In the genomic region with DNA sequence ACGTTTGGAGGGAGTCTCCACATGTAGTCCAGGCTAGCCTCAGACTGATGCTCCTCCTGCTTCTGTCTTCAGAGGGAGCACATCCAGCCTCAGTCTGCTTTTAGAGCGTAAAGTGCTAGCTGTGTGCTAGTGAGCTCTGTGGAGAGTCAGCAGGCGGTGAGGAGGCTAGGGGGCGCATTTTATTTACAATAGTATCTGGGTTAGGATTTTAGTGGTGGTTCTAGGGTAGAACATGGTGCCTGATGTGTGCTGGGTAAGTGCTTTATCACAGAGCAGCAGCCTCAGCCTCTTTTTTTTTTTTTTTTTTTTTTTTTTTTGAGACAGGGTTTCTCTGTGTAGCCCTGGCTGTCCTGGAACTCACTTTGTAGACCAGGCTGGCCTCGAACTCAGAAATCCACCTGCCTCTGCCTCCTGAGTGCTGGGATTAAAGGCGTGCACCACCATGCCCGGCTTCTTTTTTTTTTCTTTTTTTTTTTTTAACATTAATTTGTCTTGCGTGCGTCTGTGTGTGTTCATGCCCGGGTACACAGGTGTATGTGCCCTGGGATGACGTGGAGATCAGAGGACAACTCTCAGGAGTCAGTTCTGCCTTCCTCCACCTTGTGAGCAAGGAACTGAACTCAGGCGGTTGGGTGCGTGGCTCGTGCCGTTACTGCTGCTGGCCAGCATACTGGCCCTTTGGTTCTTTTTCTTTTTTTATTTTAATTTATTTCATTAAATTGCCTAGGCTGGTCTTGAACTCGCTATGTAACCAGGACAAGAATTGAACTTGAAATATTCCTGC, we compare ENCODE assay signal across 18 mouse cellular contexts. TPM values are rescaled to one million over a fixed set of nuclear protein-coding genes. Genes with fewer than 3 reads are reported as not detected.
DNase-seq lines count a peak whose midpoint lies in the region; ATAC-seq and TF ChIP-seq lines count a peak whose summit lies in the region.
"Had no signal": no experiment of that assay in that cellular context is flagged by ENCODE, and none has a peak within 500 bp of the region (broad histone marks: within the 10 kb centered on the region; RNA-seq: fewer than 3 reads in every experiment).

No protein-coding gene starts in this region.

- no peak overlapping the region for H3K4me2 ChIP-seq in kidney, embryonic 14.5 days (replicated peaks; ENCODE audit: low read depth, low read length)
- no peak overlapping the region for H3K4me2 ChIP-seq in liver, embryonic 14.5 days (ENCODE audit: low read depth)
- H3K4me2 ChIP-seq: embryonic facial prominence, embryonic 13.5 days; heart, embryonic 15.5 days; lung, embryonic 14.5 days had no signal

- no peak for ATAC-seq in kidney, embryonic 14.5 days (ENCODE audit: low FRiP score, low TSS enrichment)
- peak; percentile 54; the same call in 1 of the 2 replicates for ATAC-seq in liver, embryonic 14.5 days (ENCODE audit: insufficient read depth)
- ATAC-seq: forebrain, embryonic 16.5 days had no signal

- no peak for DNase-seq in ES-E14 (ENCODE audit: low read depth, low spot score)
- DNase-seq in liver, embryonic 14.5 days (ENCODE audit: low read depth in 3 of 3, low spot score in 3 of 3), result no peak
- DNase-seq in right cerebral cortex, postnatal 36 days (ENCODE audit: low spot score in 2 of 2), result no peak
- no peak for DNase-seq in adrenal gland, postnatal 4 days (ENCODE audit: low spot score in 2 of 2)
- no peak for DNase-seq in frontal cortex, postnatal 14 days (ENCODE audit: low spot score in 2 of 2)
- DNase-seq: adrenal gland, postnatal 25 days; lung, embryonic 14.5 days; midbrain, embryonic 14.5 days; right cerebral cortex, postnatal 4 days had no signal

- no peaks in the 10 kb centered on the region for H3K27me3 ChIP-seq in ES-Bruce4 (ENCODE audit: control insufficient read depth, insufficient read depth, low read length, poor library complexity, severe bottlenecking)
- no peaks in the 10 kb centered on the region for H3K27me3 ChIP-seq in kidney, embryonic 14.5 days (ENCODE audit: control insufficient read depth, insufficient read depth, low read length)
- H3K27me3 ChIP-seq in liver, embryonic 14.5 days (ENCODE audit: control insufficient read depth, insufficient read depth, low read length), result no peaks in the 10 kb centered on the region
- H3K27me3 ChIP-seq: embryonic facial prominence, embryonic 13.5 days; heart, embryonic 15.5 days had no signal

- 94% methylated on average over 16 of the region's 16 CpGs for WGBS in kidney, embryonic 14.5 days
- WGBS in liver, embryonic 14.5 days (ENCODE audit: insufficient replicate concordance), result 78% methylated on average over 15 of the region's 16 CpGs

- H3K36me3 ChIP-seq in ES-Bruce4 (ENCODE audit: control insufficient read depth, insufficient read depth, low read length, poor library complexity, severe bottlenecking) (peaks cover 16% of the 10 kb centered on the region), ES-E14 (ENCODE audit: control insufficient read depth, insufficient read depth, low read length, poor library complexity, severe bottlenecking) (peaks cover 5% of the 10 kb centered on the region; the same call in 1 of the 2 replicates)
- peaks cover 4% of the 10 kb centered on the region; the same call in 1 of the 2 replicates for H3K36me3 ChIP-seq in kidney, embryonic 14.5 days (ENCODE audit: control insufficient read depth, insufficient read depth, low read length)
- H3K36me3 ChIP-seq in liver, embryonic 14.5 days (replicated peaks; ENCODE audit: control insufficient read depth, insufficient read depth, low read depth), result no peaks in the 10 kb centered on the region

- H3K27ac ChIP-seq in ES-Bruce4 (ENCODE audit: insufficient read depth, low read length) (0 out of 2 replicates have a peak overlapping the region, but pooled peaks have one; percentile 26), ES-E14 (ENCODE audit: insufficient read depth, low read depth, low read length, poor library complexity, severe bottlenecking) (no peak overlapping the region; the same call in 1 of the 2 replicates)
- H3K27ac ChIP-seq in kidney, embryonic 14.5 days (ENCODE audit: low read depth, low read length), result peak overlapping the region; percentile 70; the same call in 1 of the 2 replicates
- no peak overlapping the region for H3K27ac ChIP-seq in liver, embryonic 14.5 days
- H3K27ac ChIP-seq: embryonic facial prominence, embryonic 13.5 days; heart, adult 2 months; heart, embryonic 15.5 days; left cerebral cortex, adult 2 months; macrophage had no signal

- TF ChIP-seq POLR2A in ES-Bruce4 (IDR thresholded peaks at IDR 0.05; ENCODE audit: insufficient read depth, low read length), result no peak

- in situ Hi-C loops in ES-E14 (cut with MboI; ENCODE audit: low sequenced_read_pairs in 2 of 2, unreplicated experiment in 2 of 2), result no loop called here

- H3K4me1 ChIP-seq in ES-Bruce4 (ENCODE audit: control insufficient read depth, insufficient read depth, low read length), result peaks cover 10% of the 10 kb centered on the region
- peaks cover 3 to 4% of the 10 kb centered on the region in 2 experiments; a peak in 2 of 4 replicates for H3K4me1 ChIP-seq in ES-E14 (ENCODE audit: control insufficient read depth in 2 of 2, insufficient read depth in 2 of 2, low read length in 2 of 2, poor library complexity in 1 of 2)
- H3K4me1 ChIP-seq in kidney, embryonic 14.5 days (ENCODE audit: control insufficient read depth, insufficient read depth, low read length), result no peaks in the 10 kb centered on the region
- H3K4me1 ChIP-seq in liver, embryonic 14.5 days (replicated peaks; ENCODE audit: control insufficient read depth in 2 of 2, insufficient read depth in 2 of 2, low read length in 1 of 2), result peaks cover 0 to 3% of the 10 kb centered on the region in 2 experiments; a peak in 1 of 4 replicates
- H3K4me1 ChIP-seq: embryonic facial prominence, embryonic 13.5 days had no signal

- TF ChIP-seq CTCF in ES-Bruce4 (IDR thresholded peaks at IDR 0.05; ENCODE audit: low read depth, low read length), result peak; percentile 15
- no peak for TF ChIP-seq CTCF in liver, embryonic 14.5 days (IDR thresholded peaks at IDR 0.05; ENCODE audit: low read depth)

- H3K9ac ChIP-seq in ES-Bruce4 (ENCODE audit: low read depth, poor library complexity, severe bottlenecking) (no peak overlapping the region), ES-E14 (ENCODE audit: insufficient read depth, low read depth, low read length, poor library complexity, severe bottlenecking) (no peak overlapping the region)
- no peak overlapping the region for H3K9ac ChIP-seq in kidney, embryonic 14.5 days (ENCODE audit: low read depth, low read length)
- no peak overlapping the region for H3K9ac ChIP-seq in liver, embryonic 14.5 days (replicated peaks)
- H3K9ac ChIP-seq: embryonic facial prominence, embryonic 13.5 days; heart, embryonic 15.5 days; lung, embryonic 14.5 days had no signal

- H3K4me3 ChIP-seq in ES-Bruce4 (ENCODE audit: low read depth, low read length) (no peak overlapping the region), ES-E14 (ENCODE audit: insufficient read depth in 1 of 2, low read depth in 1 of 2, low read length in 2 of 2, poor library complexity in 1 of 2, severe bottlenecking in 1 of 2) (no peak overlapping the region)
- H3K4me3 ChIP-seq in kidney, embryonic 14.5 days (ENCODE audit: low read length), result no peak overlapping the region
- no peak overlapping the region for H3K4me3 ChIP-seq in liver, embryonic 14.5 days (ENCODE audit: insufficient read depth in 1 of 2, low read depth in 2 of 2, low read length in 2 of 2)
- H3K4me3 ChIP-seq: embryonic facial prominence, embryonic 13.5 days; heart, adult 2 months; heart, embryonic 15.5 days; left cerebral cortex, adult 2 months; myocyte had no signal

- TF ChIP-seq EP300 in ES-Bruce4 (IDR thresholded peaks at IDR 0.05; ENCODE audit: insufficient read depth, low read depth, low read length), result no peak
- TF ChIP-seq EP300 in liver, embryonic 14.5 days (IDR thresholded peaks at IDR 0.05; ENCODE audit: low read depth), result no peak

- H3K9me3 ChIP-seq in ES-Bruce4 (replicated peaks; ENCODE audit: control insufficient read depth, insufficient read depth, low read length, poor library complexity, severe bottlenecking) (no peaks in the 10 kb centered on the region; the same call in 1 of the 2 replicates), ES-E14 (ENCODE audit: control insufficient read depth, insufficient read depth, low read depth, low read length) (no peaks in the 10 kb centered on the region)
- H3K9me3 ChIP-seq in kidney, embryonic 14.5 days (ENCODE audit: control insufficient read depth, low read length), result no peaks in the 10 kb centered on the region
- no peaks in the 10 kb centered on the region for H3K9me3 ChIP-seq in liver, embryonic 14.5 days (ENCODE audit: control insufficient read depth, low read length)
- H3K9me3 ChIP-seq: embryonic facial prominence, embryonic 13.5 days; heart, embryonic 15.5 days had no signal

TF ChIP-seq in ES-E14, 5 proteins besides CTCF, POLR2A, EP300 and RAD21:
- TF ChIP-seq HCFC1 (IDR thresholded peaks at IDR 0.05; ENCODE audit: borderline replicate concordance, insufficient read depth, low read length) (no peak), ZNF384 (IDR thresholded peaks at IDR 0.05; ENCODE audit: low read depth, low read length) (peak; percentile 47; the same call in 1 of the 2 replicates), CHD2 (IDR thresholded peaks at IDR 0.05; ENCODE audit: low read depth, low read length) (no peak)

RNA-seq across cellular contexts. Expression of gene Dync1li1, which starts 11.5 kb away (rescaled TPM):
- 73.5 and 73.8 TPM in 2 replicates for polyA plus RNA-seq in ES-Bruce4 (2011; ENCODE audit: insufficient read depth, insufficient read length, low read depth, missing spikeins)
- total RNA-seq in ES-E14 (2012; rRNA removed), result 50.8 and 63.8 TPM in 2 replicates
- 37.7 and 55.9 TPM in 2 replicates for polyA plus RNA-seq in kidney, embryonic 14.5 days (2014; fragmentation: Nextera tagmentation; extraction: Ambion mirVana)
- 5.0 and 10.3 TPM in 2 replicates for polyA plus RNA-seq in liver, embryonic 14.5 days (2012; rRNA removed)
- 10.8 and 11.5 TPM in 2 replicates for polyA plus RNA-seq in liver, embryonic 14.5 days (2014; fragmentation: Nextera tagmentation; extraction: Ambion mirVana)
- total RNA-seq in adrenal gland, postnatal 4 days (2021), result 10 to 100 TPM; 45.7 to 49.6 TPM

RNA-seq across cellular contexts. Expression of gene Cmtm6, which starts 30.8 kb away (rescaled TPM):
- polyA plus RNA-seq in ES-Bruce4 (2011; ENCODE audit: insufficient read depth, insufficient read length, low read depth, missing spikeins), result 47.4 and 49.3 TPM in 2 replicates
- total RNA-seq in ES-E14 (2012; rRNA removed), result 74.4 and 118 TPM in 2 replicates
- polyA plus RNA-seq in kidney, embryonic 14.5 days (2014; fragmentation: Nextera tagmentation; extraction: Ambion mirVana), result 25.0 and 53.0 TPM in 2 replicates
- polyA plus RNA-seq in liver, embryonic 14.5 days (2012; rRNA removed), result 8.7 and 10.8 TPM in 2 replicates
- polyA plus RNA-seq in liver, embryonic 14.5 days (2014; fragmentation: Nextera tagmentation; extraction: Ambion mirVana), result 20.1 and 24.2 TPM in 2 replicates
- total RNA-seq in adrenal gland, postnatal 4 days (2021), result 10 to 100 TPM; 75.0 to 75.9 TPM

Comparison
In these comparisons a context has a peak if more than half of its experiments do, and no peak if none do; other contexts are left out.
1. H3K27ac ChIP-seq: peak in ES-Bruce4 (single experiment) and kidney, embryonic 14.5 days (single experiment); none in ES-E14 (single experiment) and liver, embryonic 14.5 days (single experiment).